Mouse (Mus musculus): ENCODE measurements at regions not wholly inside any gene's neighbourhood (a gene's known extent, or its start where the extent isn't known, plus 50 kb on each side); places are given as distances from the start of the nearest gene placed in this dataset.
A peak's percentile ranks its signal among the peaks of the same experiment; 100 is the strongest.

DNA sequence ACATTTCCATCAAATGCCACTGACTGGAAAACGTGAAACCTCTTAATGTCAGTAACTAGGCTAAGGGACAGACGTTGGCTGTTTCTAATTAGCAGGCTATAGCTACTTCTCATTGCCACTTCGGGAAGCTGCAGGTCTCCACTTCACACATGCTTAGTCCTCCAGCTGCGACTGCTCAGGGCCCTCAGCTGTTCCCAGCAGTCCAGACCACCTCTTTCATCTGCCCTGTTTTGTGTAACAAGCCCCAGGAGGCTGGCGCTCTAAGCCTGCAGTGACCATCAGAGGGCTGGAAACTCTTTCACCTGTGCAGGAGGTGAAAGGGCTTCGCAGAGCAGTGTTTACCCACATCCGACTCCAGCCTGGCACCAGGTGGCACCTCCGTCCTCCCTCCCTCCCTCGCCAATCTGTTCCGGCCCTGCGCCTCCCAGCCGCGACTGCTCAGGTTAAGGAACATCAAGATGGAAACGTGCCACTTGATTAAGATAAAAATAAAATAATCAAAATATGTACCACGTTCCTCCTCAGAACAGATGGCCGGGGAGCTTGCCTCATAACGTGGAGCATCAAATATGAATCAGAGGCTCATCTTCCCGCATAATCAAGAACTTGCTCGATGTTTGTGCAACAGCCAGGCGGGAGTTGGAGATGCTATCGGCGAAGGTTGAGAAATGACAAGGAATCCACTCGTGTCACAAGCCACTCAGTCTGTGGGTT is 72.6 kb upstream of the Plet1 start:
- Histone ChIP-seq H3K4me1 (ENCODE audit: control insufficient read depth, insufficient read depth, low read length) (no peaks in the 10 kb centered on the region), H3K4me3 (ENCODE audit: insufficient read depth, low read depth, low read length) (no peak overlapping the region), H3K27ac (ENCODE audit: insufficient read depth, low read depth, low read length) (no peak overlapping the region)
- TF ChIP-seq POLR2A (IDR thresholded peaks at IDR 0.05; ENCODE audit: insufficient read depth, low read depth, low read length) (no peak), CTCF (IDR thresholded peaks at IDR 0.05; ENCODE audit: insufficient read depth, low read depth, low read length) (no peak)
- WGBS: 88% methylated on average over 23 of the region's 23 CpGs

DNA sequence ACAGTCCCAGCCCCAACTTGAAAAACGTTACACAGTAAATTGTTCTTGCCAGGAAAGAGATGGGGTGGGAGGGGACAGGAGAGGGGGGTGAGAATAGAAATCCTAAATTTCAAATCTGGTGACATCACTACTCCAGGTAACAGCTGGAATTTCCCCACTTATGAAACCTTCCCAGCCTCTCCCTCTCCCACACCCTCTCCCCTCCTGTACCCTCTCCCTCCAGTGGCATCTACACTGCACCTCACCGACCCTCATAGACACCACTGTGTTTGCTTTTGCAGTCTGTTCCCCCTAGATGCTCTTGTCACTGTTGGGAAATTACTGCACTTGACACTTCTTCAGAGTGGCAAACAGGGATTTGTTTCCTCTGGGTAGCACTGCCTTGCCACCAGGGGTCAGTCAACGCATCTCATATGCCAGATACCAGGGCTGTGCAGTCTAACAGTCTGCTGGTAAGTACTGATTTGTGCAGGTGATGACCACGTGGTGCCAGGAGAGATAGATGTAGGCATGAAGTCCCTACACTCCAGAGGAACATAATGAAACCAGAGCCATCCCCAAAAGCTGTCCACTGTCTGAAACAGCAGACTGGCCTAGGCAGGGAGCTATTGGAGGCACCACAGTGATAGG is 68.3 kb upstream of the Plet1 start:
- TF ChIP-seq POLR2A (IDR thresholded peaks at IDR 0.05; ENCODE audit: insufficient read depth, low read depth, low read length) (no peak), CTCF (IDR thresholded peaks at IDR 0.05; ENCODE audit: insufficient read depth, low read depth, low read length) (no peak)
- no peak overlapping the region for H3K4me3 ChIP-seq (ENCODE audit: insufficient read depth, low read depth, low read length)
- H3K27ac ChIP-seq (ENCODE audit: insufficient read depth, low read depth, low read length): no peak overlapping the region
- 68% methylated on average over 4 of the region's 4 CpGs for WGBS
- H3K4me1 ChIP-seq (ENCODE audit: control insufficient read depth, insufficient read depth, low read length): peaks cover 6% of the 10 kb centered on the region; the same call in 1 of the 2 replicates

DNA sequence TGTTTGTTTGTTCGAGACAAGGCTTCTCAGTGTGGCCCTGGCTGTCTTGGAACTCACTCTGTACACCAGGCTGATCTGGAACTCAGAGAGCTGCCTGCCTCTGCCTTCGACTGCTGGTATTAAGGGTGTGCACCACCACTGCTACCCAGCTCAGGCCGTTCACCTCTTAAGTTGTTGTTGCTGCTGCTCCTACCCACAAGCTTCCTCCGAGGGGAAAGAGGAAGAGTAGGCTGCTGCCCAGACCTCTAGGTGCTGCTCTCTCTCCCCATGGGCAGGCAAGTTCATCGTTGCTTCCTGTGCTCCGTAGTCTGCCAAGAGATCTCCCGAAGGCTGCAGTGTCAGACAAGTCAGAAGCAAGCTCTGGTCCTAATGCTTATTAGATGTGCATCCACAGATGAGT is 64.2 kb upstream of the Plet1 start:
- Histone ChIP-seq H3K27ac (ENCODE audit: insufficient read depth, low read depth, low read length) (no peak overlapping the region), H3K4me3 (ENCODE audit: insufficient read depth, low read depth, low read length) (no peak overlapping the region), H3K4me1 (ENCODE audit: control insufficient read depth, insufficient read depth, low read length) (peaks cover 6% of the 10 kb centered on the region; the same call in 1 of the 2 replicates)
- WGBS: 91% methylated on average over 7 of the region's 7 CpGs
- TF ChIP-seq CTCF (IDR thresholded peaks at IDR 0.05; ENCODE audit: insufficient read depth, low read depth, low read length): no peak
- TF ChIP-seq POLR2A (IDR thresholded peaks at IDR 0.05; ENCODE audit: insufficient read depth, low read depth, low read length): no peak

DNA sequence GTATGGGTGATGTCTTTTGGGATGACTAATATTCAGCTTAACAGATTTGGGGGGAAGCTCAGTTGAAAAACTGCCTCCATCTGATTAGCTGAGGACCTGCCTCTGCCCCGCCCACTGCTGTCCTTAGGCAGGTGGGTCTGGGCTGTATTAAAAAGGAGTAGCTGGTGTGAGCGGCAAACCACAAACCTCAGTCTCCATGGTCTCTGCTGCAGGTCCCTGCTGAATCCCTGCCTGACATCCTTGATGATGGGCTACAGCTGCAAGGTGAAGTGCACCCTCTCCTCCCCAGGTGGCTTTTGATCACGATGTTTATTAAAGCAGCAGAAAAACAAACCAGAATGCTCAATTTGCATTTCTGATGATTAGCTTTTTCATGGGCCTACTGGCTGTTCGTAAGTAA is 60.8 kb upstream of the Plet1 start:
- Histone ChIP-seq H3K27ac (ENCODE audit: insufficient read depth, low read depth, low read length) (no peak overlapping the region), H3K4me3 (ENCODE audit: insufficient read depth, low read depth, low read length) (no peak overlapping the region), H3K4me1 (ENCODE audit: control insufficient read depth, insufficient read depth, low read length) (peaks cover 5% of the 10 kb centered on the region; the same call in 1 of the 2 replicates)
- TF ChIP-seq POLR2A (IDR thresholded peaks at IDR 0.05; ENCODE audit: insufficient read depth, low read depth, low read length) (no peak), CTCF (IDR thresholded peaks at IDR 0.05; ENCODE audit: insufficient read depth, low read depth, low read length) (no peak)
- WGBS: 82% methylated on average over 4 of the region's 4 CpGs

DNA sequence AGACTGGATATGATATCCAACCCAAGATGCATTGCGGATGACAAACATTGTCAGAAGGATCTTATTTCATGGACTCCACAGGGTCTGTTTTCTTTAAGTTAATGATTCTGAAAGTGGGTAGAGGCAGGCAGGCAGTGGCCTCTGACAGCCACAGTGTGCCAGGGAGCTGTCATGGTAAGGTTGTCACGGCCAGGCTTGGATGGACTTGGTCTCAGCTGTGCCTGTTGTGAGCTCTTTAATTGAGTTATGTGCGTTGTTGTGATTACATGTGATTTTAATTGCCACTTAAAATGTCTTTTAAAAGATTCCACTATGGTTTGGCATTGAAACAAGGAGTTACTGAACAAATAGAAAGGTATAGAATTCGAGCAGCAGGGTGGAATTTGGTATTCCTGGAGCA is 60.3 kb upstream of the Plet1 start:
- TF ChIP-seq POLR2A (IDR thresholded peaks at IDR 0.05; ENCODE audit: insufficient read depth, low read depth, low read length) (no peak), CTCF (IDR thresholded peaks at IDR 0.05; ENCODE audit: insufficient read depth, low read depth, low read length) (no peak)
- Histone ChIP-seq H3K4me3 (ENCODE audit: insufficient read depth, low read depth, low read length) (no peak overlapping the region), H3K27ac (ENCODE audit: insufficient read depth, low read depth, low read length) (no peak overlapping the region), H3K4me1 (ENCODE audit: control insufficient read depth, insufficient read depth, low read length) (peaks cover 5% of the 10 kb centered on the region; the same call in 1 of the 2 replicates)
- WGBS: 86% methylated on average over 4 of the region's 4 CpGs

DNA sequence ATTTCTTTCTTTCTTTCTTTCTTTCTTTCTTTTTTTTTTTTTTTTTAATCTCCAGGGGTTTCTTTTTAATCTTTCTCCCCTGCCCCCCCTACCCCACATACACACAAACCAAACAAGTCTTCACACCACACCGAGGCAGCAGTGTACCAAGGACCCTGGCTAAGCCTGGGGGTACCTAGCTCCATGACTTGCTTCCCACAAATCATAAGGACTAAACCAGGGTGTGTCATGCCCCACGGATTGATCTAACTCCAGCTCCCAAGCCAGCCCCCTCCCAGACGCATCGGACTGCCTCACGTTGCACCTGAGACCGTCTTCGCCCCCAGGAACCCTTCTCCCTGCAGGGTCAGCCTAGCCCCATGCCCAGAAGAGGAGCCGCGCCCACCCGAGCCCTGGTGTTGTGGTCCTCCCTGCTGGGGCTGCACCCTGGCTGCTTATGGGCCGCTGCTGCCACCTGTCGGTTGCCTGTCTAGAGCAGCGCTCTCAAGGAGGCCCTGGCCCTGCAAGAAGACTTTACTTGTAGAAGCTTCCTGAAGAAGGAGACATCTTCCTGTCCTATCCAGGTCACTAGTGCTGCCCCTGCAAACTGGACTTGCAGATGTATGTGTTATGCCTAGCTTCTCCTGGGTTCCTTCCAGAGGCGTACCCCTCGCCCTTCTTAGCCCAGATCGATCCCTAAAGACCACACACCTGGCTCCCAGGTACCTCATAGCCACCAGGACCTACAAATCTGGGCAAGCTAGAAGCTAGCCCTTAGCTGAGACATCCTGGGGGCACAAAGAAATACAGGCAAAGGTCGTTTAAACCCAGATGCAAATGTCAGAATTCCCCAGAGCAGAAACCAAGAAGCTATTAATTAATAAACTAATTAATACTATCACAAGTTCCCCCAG is 56.2 kb upstream of the Plet1 start:
- no peak overlapping the region for H3K27ac ChIP-seq (ENCODE audit: insufficient read depth, low read depth, low read length)
- peaks cover 14% of the 10 kb centered on the region; the same call in 1 of the 2 replicates for H3K4me1 ChIP-seq (ENCODE audit: control insufficient read depth, insufficient read depth, low read length)
- 20% methylated on average over 17 of the region's 17 CpGs for WGBS
- TF ChIP-seq POLR2A (IDR thresholded peaks at IDR 0.05; ENCODE audit: insufficient read depth, low read depth, low read length) (no peak), CTCF (IDR thresholded peaks at IDR 0.05; ENCODE audit: insufficient read depth, low read depth, low read length) (peak; percentile 99)
- peak overlapping the region; percentile 30 for H3K4me3 ChIP-seq (ENCODE audit: insufficient read depth, low read depth, low read length)

DNA sequence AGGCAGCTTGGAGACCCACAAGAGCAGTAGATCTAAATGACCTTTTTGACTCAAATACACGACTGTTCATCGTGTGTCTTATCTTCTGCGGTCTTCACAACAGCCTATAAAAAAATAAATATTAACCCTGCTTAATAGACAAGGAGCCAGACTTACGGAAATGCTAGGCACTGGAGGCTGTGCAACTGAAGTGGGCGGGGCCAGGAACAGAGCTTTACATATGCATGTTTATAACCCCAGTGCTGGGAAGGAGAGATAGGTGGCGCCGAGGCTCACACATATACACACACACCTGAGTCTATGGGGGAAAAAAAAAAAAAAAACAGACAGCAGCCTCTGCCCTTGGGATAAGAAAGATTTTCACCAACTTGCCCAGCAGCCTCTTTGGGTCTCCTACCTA is 55.6 kb upstream of the Plet1 start:
- Histone ChIP-seq H3K4me3 (ENCODE audit: insufficient read depth, low read depth, low read length) (no peak overlapping the region), H3K4me1 (ENCODE audit: control insufficient read depth, insufficient read depth, low read length) (peaks cover 15% of the 10 kb centered on the region; the same call in 1 of the 2 replicates), H3K27ac (ENCODE audit: insufficient read depth, low read depth, low read length) (no peak overlapping the region)
- 82% methylated on average over 7 of the region's 7 CpGs for WGBS
- TF ChIP-seq POLR2A (IDR thresholded peaks at IDR 0.05; ENCODE audit: insufficient read depth, low read depth, low read length): no peak
- no peak for TF ChIP-seq CTCF (IDR thresholded peaks at IDR 0.05; ENCODE audit: insufficient read depth, low read depth, low read length)

DNA sequence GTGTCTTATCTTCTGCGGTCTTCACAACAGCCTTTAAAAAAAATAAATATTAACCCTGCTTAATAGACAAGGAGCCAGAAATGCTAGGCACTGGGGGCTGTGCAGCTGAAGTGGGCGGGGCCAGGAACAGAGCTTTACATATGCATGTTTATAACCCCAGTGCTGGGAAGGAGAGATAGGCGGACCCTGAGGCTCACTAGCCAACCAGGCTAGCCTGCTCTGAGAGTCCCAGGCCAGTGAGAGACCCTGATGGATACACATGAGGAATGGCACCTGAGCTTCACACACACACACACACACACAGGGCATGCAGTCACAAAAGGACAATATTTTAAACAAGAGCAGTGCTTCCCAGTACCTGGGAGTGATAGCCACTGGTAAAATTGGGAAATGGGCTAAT is 54.1 kb upstream of the Plet1 start:
- Histone ChIP-seq H3K4me1 (ENCODE audit: control insufficient read depth, insufficient read depth, low read length) (peaks cover 16% of the 10 kb centered on the region; the same call in 1 of the 2 replicates), H3K27ac (ENCODE audit: insufficient read depth, low read depth, low read length) (0 out of 2 replicates have a peak overlapping the region, but pooled peaks have one; percentile 5), H3K4me3 (ENCODE audit: insufficient read depth, low read depth, low read length) (no peak overlapping the region)
- TF ChIP-seq POLR2A (IDR thresholded peaks at IDR 0.05; ENCODE audit: insufficient read depth, low read depth, low read length) (no peak), CTCF (IDR thresholded peaks at IDR 0.05; ENCODE audit: insufficient read depth, low read depth, low read length) (no peak)
- WGBS: 80% methylated on average over 3 of the region's 3 CpGs
